Mouse (Mus musculus) stomach, postnatal 0 days (tissue): ENCODE measurements at regions not wholly inside any gene's neighbourhood (a gene's known extent, or its start where the extent isn't known, plus 50 kb on each side); places are given as distances from the start of the nearest gene placed in this dataset.

Experiments
- CTCF ChIP-seq: IDR thresholded peaks from 2 replicates; pipeline ENCODE4 v1.5.1; 2016; ENCODE audit warnings: antibody characterized with exemption, low read depth, mild to moderate bottlenecking, moderate library complexity
- EP300 ChIP-seq: optimal IDR thresholded peaks from 2 replicates; pipeline ENCODE3; 2016; ENCODE audit warnings: antibody characterized with exemption

GRCm38 (mm10) chr1:193905711-193906110 is 535.6 kb upstream of the Camk1g start:
- TF ChIP-seq EP300, result no peak
- TF ChIP-seq CTCF, result no peak
